Mouse (Mus musculus) urinary bladder, postnatal 0 days (tissue): ENCODE measurements around the gene Fezf1. TPM values are rescaled to one million over a fixed set of nuclear protein-coding genes. Genes with fewer than 3 reads are reported as not detected.

ENCODE experiments used
- polyA plus RNA-seq: library from polyadenylated mRNA; unstranded; fragments of >200 nt; fragmentation: Nextera tagmentation; extraction: Ambion mirVana; gene quantifications from 2 replicates; pipeline ENCODE4 v1.2.1, GENCODE M21; 2015

The Fezf1 gene
- polyA plus RNA-seq = not detected in 2 replicates

GRCm38 (mm10) chr6:23248313-23249052 is at the start of gene Fezf1:
Fezf1 (minus strand) TSS chr6:23248362.

Other genes starting within 250 kb of the Fezf1 start
- gene Aass, start 115.4 kb downstream of the Fezf1 start, polyA plus RNA-seq = 0.36 and 0.40 TPM in 2 replicates